Mouse (Mus musculus): ENCODE results near the gene Gm49027.

DNA sequence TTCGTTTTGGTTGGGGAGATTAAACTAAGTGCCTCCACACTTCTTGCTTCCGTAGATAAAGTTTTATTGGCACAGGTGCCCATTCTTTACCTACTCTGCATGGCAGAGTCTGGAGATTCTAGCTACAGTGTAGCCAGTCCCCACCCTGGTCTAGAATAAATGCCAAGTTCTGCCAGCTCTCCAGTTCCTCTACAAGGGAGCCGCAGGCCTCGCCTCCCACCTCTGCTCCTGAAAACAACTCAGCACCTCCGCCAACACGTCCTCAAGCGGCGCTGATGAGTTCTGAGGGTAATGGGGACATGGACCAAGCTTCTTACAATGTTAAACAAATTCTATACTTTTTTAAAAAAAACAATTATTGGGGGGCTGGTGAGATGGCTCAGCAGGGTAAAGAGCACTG is 34.3 kb upstream of the Gm49027 start:
- TF ChIP-seq CTCF (IDR thresholded peaks at IDR 0.05; ENCODE audit: borderline replicate concordance, insufficient read depth, low read depth, low read length) (no peak), POLR2A (IDR thresholded peaks at IDR 0.05; ENCODE audit: borderline replicate concordance, insufficient read depth, low read length) (no peak)

Measured in cerebellum, adult 2 months (tissue).